Mouse (Mus musculus): ENCODE data around the gene Lck.

- no peak for TF ChIP-seq POLR2A (IDR thresholded peaks at IDR 0.05; ENCODE audit: extremely low read depth, insufficient read depth, low read length)
- TF ChIP-seq CTCF (IDR thresholded peaks at IDR 0.05; ENCODE audit: low read depth, low read length): no peak
These were observed 70.5 kb downstream of the Lck start for GRCm38 (mm10) chr4:129502901-129503444.
